Mouse (Mus musculus): Measurements from ENCODE around the gene Tshz3. TPM values are rescaled to one million over a fixed set of nuclear protein-coding genes. Genes with fewer than 3 reads are reported as not detected.

The Tshz3 gene
- total and polyA plus RNA-seq, 3 experiments, result 1.8 to 4.3 (median 3.5) TPM

DNA sequence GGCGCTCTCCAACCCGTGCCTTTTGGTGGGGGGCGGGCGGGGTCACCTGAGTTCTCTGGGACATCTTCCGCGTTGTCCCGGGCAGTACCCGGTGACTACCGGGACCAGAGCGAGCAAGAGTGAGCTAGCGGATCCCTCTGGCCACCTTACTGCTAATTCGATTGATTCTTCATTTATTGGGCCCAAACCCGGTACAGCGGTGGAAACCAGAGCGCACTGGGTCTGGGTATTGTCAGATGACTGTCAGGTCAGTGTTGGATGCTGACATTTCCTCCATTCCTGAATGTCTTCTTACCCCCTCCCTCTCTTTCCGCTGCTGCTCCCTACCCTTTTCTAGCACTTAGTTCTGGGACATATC, 650 bp downstream of the Tshz3 start:
- Histone ChIP-seq H3K4me1 (ENCODE audit: control insufficient read depth, insufficient read depth, low read length) (peaks cover 1% of the 10 kb centered on the region), H3K27me3 (ENCODE audit: control insufficient read depth, insufficient read depth, low read length) (peaks cover 7% of the 10 kb centered on the region), H3K36me3 (ENCODE audit: control insufficient read depth, insufficient read depth, low read length) (no peaks in the 10 kb centered on the region), H3K27ac (peak overlapping the region; percentile 94), H3K4me3 (peak overlapping the region; percentile 77), H3K79me2 (replicated peaks; ENCODE audit: control insufficient read depth, insufficient read depth, low read length) (no peaks in the 10 kb centered on the region; the same call in 1 of the 2 replicates), H3K9ac (ENCODE audit: low read depth, low read length) (peak overlapping the region; percentile 78)
- TF ChIP-seq POLR2A (IDR thresholded peaks at IDR 0.05; ENCODE audit: insufficient read depth, low read depth, low read length) (no peak), EP300 (IDR thresholded peaks at IDR 0.05; ENCODE audit: insufficient read depth, low read depth, low read length) (no peak), CTCF (IDR thresholded peaks at IDR 0.05) (no peak)
- WGBS, result 3% methylated on average over 16 of the region's 16 CpGs
- DNase-seq, result no peak
- intact Hi-C loops (cut with DNase I), result no loop called here

- H3K9ac ChIP-seq (ENCODE audit: low read depth, low read length), result peak overlapping the region; percentile 28; the same call in 1 of the 2 replicates
- peaks cover 1% of the 10 kb centered on the region for H3K4me1 ChIP-seq (ENCODE audit: control insufficient read depth, insufficient read depth, low read length)
- no peak for DNase-seq
- intact Hi-C loops (cut with DNase I), result no loop called here
- H3K27ac ChIP-seq, result no peak overlapping the region; the same call in 1 of the 2 replicates
- WGBS, result 31% methylated on average over 18 of the region's 18 CpGs
- TF ChIP-seq POLR2A (IDR thresholded peaks at IDR 0.05; ENCODE audit: insufficient read depth, low read depth, low read length), result no peak
- no peak for TF ChIP-seq EP300 (IDR thresholded peaks at IDR 0.05; ENCODE audit: insufficient read depth, low read depth, low read length)
- no peak for TF ChIP-seq CTCF (IDR thresholded peaks at IDR 0.05)
- H3K79me2 ChIP-seq (replicated peaks; ENCODE audit: control insufficient read depth, insufficient read depth, low read length), result no peaks in the 10 kb centered on the region; the same call in 1 of the 2 replicates
- no peaks in the 10 kb centered on the region for H3K36me3 ChIP-seq (ENCODE audit: control insufficient read depth, insufficient read depth, low read length)
- peaks cover 7% of the 10 kb centered on the region for H3K27me3 ChIP-seq (ENCODE audit: control insufficient read depth, insufficient read depth, low read length)
- peak overlapping the region; percentile 3; the same call in 1 of the 2 replicates for H3K4me3 ChIP-seq
These were observed 1.4 kb downstream of the Tshz3 start for GRCm38 (mm10) chr7:36699001-36699987.

DNA sequence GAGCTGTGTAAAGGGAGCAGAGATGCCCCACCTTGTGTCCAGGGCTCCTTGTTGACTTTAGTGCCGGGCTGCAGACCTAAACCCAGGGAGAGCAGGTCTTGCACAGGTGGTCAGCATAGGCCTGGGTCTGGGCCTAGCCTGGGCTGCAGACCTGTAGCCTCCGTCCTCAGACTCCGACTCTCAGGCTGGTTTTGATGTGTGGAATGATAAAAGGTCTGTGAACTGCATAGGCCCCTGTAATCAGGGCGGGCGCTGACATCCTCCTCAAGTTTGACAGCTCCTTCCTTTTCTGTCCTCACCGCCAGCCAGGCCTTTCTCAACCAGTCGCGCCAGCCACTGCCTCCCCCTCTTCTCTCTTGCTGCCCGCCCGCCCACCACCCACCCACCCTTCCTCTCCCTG, 8.7 kb downstream of the Tshz3 start:
- DNase-seq, result no peak
- H3K27me3 ChIP-seq (ENCODE audit: control insufficient read depth, insufficient read depth, low read length), result no peaks in the 10 kb centered on the region
- H3K4me1 ChIP-seq (ENCODE audit: control insufficient read depth, insufficient read depth, low read length), result peaks cover 2% of the 10 kb centered on the region; the same call in 1 of the 2 replicates
- H3K4me3 ChIP-seq, result no peak overlapping the region
- H3K9ac ChIP-seq (ENCODE audit: low read depth, low read length), result no peak overlapping the region
- H3K79me2 ChIP-seq (replicated peaks; ENCODE audit: control insufficient read depth, insufficient read depth, low read length), result no peaks in the 10 kb centered on the region
- intact Hi-C loops (cut with DNase I), result no loop called here
- 51% methylated on average over 8 of the region's 10 CpGs for WGBS
- H3K36me3 ChIP-seq (ENCODE audit: control insufficient read depth, insufficient read depth, low read length), result no peaks in the 10 kb centered on the region
- no peak for TF ChIP-seq CTCF (IDR thresholded peaks at IDR 0.05)
- TF ChIP-seq EP300 (IDR thresholded peaks at IDR 0.05; ENCODE audit: insufficient read depth, low read depth, low read length), result no peak
- TF ChIP-seq POLR2A (IDR thresholded peaks at IDR 0.05; ENCODE audit: insufficient read depth, low read depth, low read length), result no peak
- H3K27ac ChIP-seq, result no peak overlapping the region

- Histone ChIP-seq H3K4me1 (ENCODE audit: control insufficient read depth, insufficient read depth, low read length) (peaks cover 2% of the 10 kb centered on the region; the same call in 1 of the 2 replicates), H3K27me3 (ENCODE audit: control insufficient read depth, insufficient read depth, low read length) (no peaks in the 10 kb centered on the region), H3K9ac (ENCODE audit: low read depth, low read length) (no peak overlapping the region), H3K36me3 (ENCODE audit: control insufficient read depth, insufficient read depth, low read length) (no peaks in the 10 kb centered on the region), H3K27ac (no peak overlapping the region), H3K4me3 (no peak overlapping the region), H3K79me2 (replicated peaks; ENCODE audit: control insufficient read depth, insufficient read depth, low read length) (no peaks in the 10 kb centered on the region)
- no peak for TF ChIP-seq POLR2A (IDR thresholded peaks at IDR 0.05; ENCODE audit: insufficient read depth, low read depth, low read length)
- TF ChIP-seq EP300 (IDR thresholded peaks at IDR 0.05; ENCODE audit: insufficient read depth, low read depth, low read length), result no peak
- no peak for TF ChIP-seq CTCF (IDR thresholded peaks at IDR 0.05)
- no peak for DNase-seq
- WGBS, result 64% methylated on average over 10 of the region's 10 CpGs
- intact Hi-C loops (cut with DNase I), result no loop called here
These were observed 9.3 kb downstream of the Tshz3 start for GRCm38 (mm10) chr7:36707266-36707665.

GRCm38 (mm10) chr7:36707681-36708350, 9.9 kb downstream of the Tshz3 start:
- Histone ChIP-seq H3K36me3 (ENCODE audit: control insufficient read depth, insufficient read depth, low read length) (no peaks in the 10 kb centered on the region), H3K4me1 (ENCODE audit: control insufficient read depth, insufficient read depth, low read length) (peaks cover 2% of the 10 kb centered on the region; the same call in 1 of the 2 replicates), H3K27me3 (ENCODE audit: control insufficient read depth, insufficient read depth, low read length) (no peaks in the 10 kb centered on the region), H3K4me3 (no peak overlapping the region), H3K79me2 (replicated peaks; ENCODE audit: control insufficient read depth, insufficient read depth, low read length) (no peaks in the 10 kb centered on the region), H3K9ac (ENCODE audit: low read depth, low read length) (no peak overlapping the region), H3K27ac (no peak overlapping the region)
- intact Hi-C loops (cut with DNase I), result no loop called here
- DNase-seq, result no peak
- 41% methylated on average over 17 of the region's 17 CpGs for WGBS
- TF ChIP-seq EP300 (IDR thresholded peaks at IDR 0.05; ENCODE audit: insufficient read depth, low read depth, low read length) (no peak), CTCF (IDR thresholded peaks at IDR 0.05) (no peak), POLR2A (IDR thresholded peaks at IDR 0.05; ENCODE audit: insufficient read depth, low read depth, low read length) (no peak)

All from heart, adult 2 months (tissue).